Mouse (Mus musculus) testis, adult 2 months (tissue): ENCODE results near the gene Plekhg1.

ENCODE experiments used
- CTCF ChIP-seq: fragments of 200-500 bp; IDR thresholded peaks from 2 replicates; pipeline ENCODE4 v1.5.1; 2012; ENCODE audit warnings: low read depth, mild to moderate bottlenecking, inconsistent platforms, low read length, moderate library complexity; ENCODE audit not compliant: control insufficient read depth, insufficient read depth, insufficient replicate concordance
- POLR2A ChIP-seq: fragments of 200-500 bp; IDR thresholded peaks from 2 replicates; pipeline ENCODE4 v1.6.1; 2012; ENCODE audit warnings: low read depth, mild to moderate bottlenecking, inconsistent platforms, low read length, moderate library complexity; ENCODE audit not compliant: control insufficient read depth

GRCm38 (mm10) chr10:3774330-3774729 is 34.2 kb downstream of the Plekhg1 start:
- TF ChIP-seq CTCF: no peak
- TF ChIP-seq POLR2A: no peak
